Mouse (Mus musculus) brown adipose tissue, adult 24 weeks (tissue): Measurements from ENCODE around the gene Zfp462. TPM values are rescaled to one million over a fixed set of nuclear protein-coding genes. Genes with fewer than 3 reads are reported as not detected.
"Not testable (repeated sequence)": the region's sequence is repeated elsewhere in the genome, so short reads cannot be mapped to it uniquely, and the experiment has no call there.

Experiments used
- H3K27ac ChIP-seq: fragments of 200-500 bp; replicated peaks from 2 replicates; pipeline ENCODE4 v1.5.1; 2012; ENCODE audit warnings: low read depth, mild to moderate bottlenecking, low read length
- H3K4me1 ChIP-seq: fragments of 200-500 bp; 2 replicates; pipeline ENCODE4 v1.6.1; 2012; ENCODE audit warnings: low read length, mixed read lengths; ENCODE audit not compliant: control insufficient read depth, insufficient read depth, insufficient read length
- H3K4me3 ChIP-seq: fragments of 200-500 bp; 2 replicates; pipeline ENCODE4 v1.5.1; 2012; ENCODE audit warnings: low read depth, mild to moderate bottlenecking, low read length, moderate library complexity; ENCODE audit not compliant: insufficient read depth
- polyA plus RNA-seq: library from polyadenylated mRNA; stranded (reverse); fragments of >200 nt; gene quantifications from 2 replicates; pipeline ENCODE4 v1.2.4, GENCODE M21; 2012; ENCODE audit not compliant: missing spikeins, insufficient read depth, insufficient read length

Gene Zfp462
- polyA plus RNA-seq, 1 experiment = 2.1 TPM

- H3K27ac ChIP-seq = no peak overlapping the region; the same call in 1 of the 2 replicates
- H3K4me1 ChIP-seq = peaks cover 16% of the 10 kb centered on the region
- H3K4me3 ChIP-seq = no peak overlapping the region
Observed at GRCm38 (mm10) chr4:54967166-54967565, 22.3 kb downstream of the Zfp462 start.

GRCm38 (mm10) chr4:54967721-54968120 is 22.9 kb downstream of the Zfp462 start:
- peaks cover 16% of the 10 kb centered on the region for H3K4me1 ChIP-seq
- no peak overlapping the region for H3K27ac ChIP-seq
- H3K4me3 ChIP-seq = no peak overlapping the region

- no peak overlapping the region for H3K4me3 ChIP-seq
- H3K27ac ChIP-seq = no peak overlapping the region
- H3K4me1 ChIP-seq = peaks cover 16% of the 10 kb centered on the region
Observed at GRCm38 (mm10) chr4:54969671-54970295, 24.9 kb downstream of the Zfp462 start.

GRCm38 (mm10) chr4:54971386-54971785 is 26.5 kb downstream of the Zfp462 start:
- Histone ChIP-seq H3K4me3 (no peak overlapping the region), H3K27ac (no peak overlapping the region), H3K4me1 (peaks cover 14% of the 10 kb centered on the region)

GRCm38 (mm10) chr4:54972096-54972495 is 27.2 kb downstream of the Zfp462 start:
- no peak overlapping the region for H3K4me3 ChIP-seq
- no peak overlapping the region for H3K27ac ChIP-seq
- peaks cover 10% of the 10 kb centered on the region for H3K4me1 ChIP-seq

GRCm38 (mm10) chr4:54972827-54973560 is 28.1 kb downstream of the Zfp462 start:
- Histone ChIP-seq H3K27ac (no peak overlapping the region), H3K4me1 (peaks cover 5% of the 10 kb centered on the region; the same call in 1 of the 2 replicates), H3K4me3 (no peak overlapping the region)

- Histone ChIP-seq H3K27ac (peak overlapping the region; percentile 77), H3K4me1 (peaks cover 9% of the 10 kb centered on the region), H3K4me3 (no peak overlapping the region)
Observed at GRCm38 (mm10) chr4:54979771-54980472, 35.1 kb downstream of the Zfp462 start.

- Histone ChIP-seq H3K4me1 (peaks cover 13% of the 10 kb centered on the region; the same call in 1 of the 2 replicates), H3K4me3 (no peak overlapping the region), H3K27ac (no peak overlapping the region)
Observed at GRCm38 (mm10) chr4:54984502-54984901, 39.7 kb downstream of the Zfp462 start.

- Histone ChIP-seq H3K4me3 (no peak overlapping the region), H3K4me1 (0 out of 2 replicates have a peak, but pooled peaks cover 7% of the 10 kb centered on the region), H3K27ac (no peak overlapping the region)
Observed at GRCm38 (mm10) chr4:54986671-54987070, 41.8 kb downstream of the Zfp462 start.

DNA sequence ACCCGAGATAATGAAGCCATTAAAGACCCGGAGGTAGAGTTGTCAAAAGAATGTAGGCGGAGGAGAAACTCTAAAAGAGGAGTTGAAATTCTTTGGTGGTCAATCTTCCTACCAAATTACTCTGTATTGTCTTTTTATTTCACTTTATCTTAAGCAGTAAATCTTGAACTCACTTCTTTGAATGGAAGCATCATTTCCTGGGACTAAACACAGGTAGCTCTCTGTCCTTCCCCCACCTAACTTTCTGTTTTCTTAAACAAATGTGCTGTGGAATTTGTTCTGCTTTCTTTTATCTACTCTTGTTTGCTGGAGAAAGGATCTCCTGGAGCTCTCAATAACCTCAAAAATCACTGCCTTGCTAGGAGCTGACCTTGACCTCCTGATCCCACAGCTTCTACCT is 42.4 kb downstream of the Zfp462 start:
- Histone ChIP-seq H3K27ac (0 out of 2 replicates have a peak overlapping the region, but pooled peaks have one; percentile 11), H3K4me3 (no peak overlapping the region), H3K4me1 (0 out of 2 replicates have a peak, but pooled peaks cover 7% of the 10 kb centered on the region)

- H3K4me1 ChIP-seq = 0 out of 2 replicates have a peak, but pooled peaks cover 7% of the 10 kb centered on the region
- no peak overlapping the region for H3K4me3 ChIP-seq
- H3K27ac ChIP-seq = peak overlapping the region; percentile 10; the same call in 1 of the 2 replicates
Observed at GRCm38 (mm10) chr4:54987926-54988325, 43.1 kb downstream of the Zfp462 start.

GRCm38 (mm10) chr4:54991973-54992372 is 47.1 kb downstream of the Zfp462 start:
- H3K4me3 ChIP-seq = no peak overlapping the region
- H3K4me1 ChIP-seq = 0 out of 2 replicates have a peak, but pooled peaks cover under 1% of the 10 kb centered on the region
- H3K27ac ChIP-seq = no peak overlapping the region

DNA sequence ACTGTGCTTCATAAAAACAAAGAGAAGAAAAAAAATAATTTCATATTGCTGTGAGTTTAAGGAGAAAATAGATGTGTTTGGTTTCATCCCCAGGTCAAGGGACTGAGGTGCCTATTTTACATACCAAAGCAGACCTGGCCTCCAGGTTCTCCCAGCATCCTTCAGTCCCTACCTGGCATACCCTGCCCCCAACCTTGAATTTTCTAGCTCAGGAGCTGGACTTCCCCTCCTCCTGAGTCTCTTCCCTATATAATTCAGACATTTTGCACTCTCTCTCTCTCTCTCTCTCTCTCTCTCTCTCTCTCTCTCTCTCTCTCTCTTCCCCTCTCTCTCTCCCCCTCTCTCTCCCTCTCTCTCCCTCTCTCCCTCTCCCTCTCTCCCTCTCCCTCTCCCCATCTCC is 48.2 kb downstream of the Zfp462 start:
- not testable (repeated sequence) for H3K4me1 ChIP-seq, H3K27ac ChIP-seq, H3K4me3 ChIP-seq

GRCm38 (mm10) chr4:54995258-54995657 is 50.4 kb downstream of the Zfp462 start:
- no peak overlapping the region for H3K27ac ChIP-seq
- no peaks in the 10 kb centered on the region for H3K4me1 ChIP-seq
- H3K4me3 ChIP-seq = no peak overlapping the region

DNA sequence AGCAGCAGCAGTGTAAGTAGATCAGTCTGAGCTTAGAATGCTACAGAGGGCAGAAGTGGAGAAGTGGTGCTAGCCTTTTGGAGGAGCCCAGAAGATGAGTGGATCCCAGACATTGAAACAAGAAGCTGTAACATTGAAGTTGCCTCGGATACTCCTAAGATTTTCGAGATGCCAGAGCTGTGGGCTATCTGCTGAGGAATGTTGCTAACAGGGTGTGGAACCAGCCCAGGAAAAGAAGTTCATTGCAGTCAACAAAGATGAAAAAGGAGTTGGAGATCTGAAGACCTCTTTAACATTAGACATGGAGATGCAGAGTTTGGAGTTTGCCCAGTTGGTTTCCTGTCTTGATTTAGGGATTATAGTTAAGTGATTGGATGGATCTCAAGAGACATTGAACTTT is 51.2 kb downstream of the Zfp462 start:
- Histone ChIP-seq H3K4me3 (no peak overlapping the region), H3K4me1 (peaks cover 2% of the 10 kb centered on the region; the same call in 1 of the 2 replicates), H3K27ac (no peak overlapping the region)
